Mouse (Mus musculus): ENCODE results near the gene Slc4a2.
"Not testable (repeated sequence)": the region's sequence is repeated elsewhere in the genome, so short reads cannot be mapped to it uniquely, and the experiment has no call there.

- not testable (repeated sequence) for TF ChIP-seq CTCF (IDR thresholded peaks at IDR 0.05; ENCODE audit: extremely low read depth, insufficient read length, insufficient replicate concordance, low read depth, low read length); POLR2A (IDR thresholded peaks at IDR 0.05; ENCODE audit: low read depth, low read length)
Observed at GRCm38 (mm10) chr5:24396254-24396653, 27.4 kb upstream of the Slc4a2 start.
